Mouse (Mus musculus): Measurements from ENCODE around the gene Wasf3.
A peak's percentile ranks its signal among the peaks of the same experiment; 100 is the strongest.

Wasf3 gene

DNA sequence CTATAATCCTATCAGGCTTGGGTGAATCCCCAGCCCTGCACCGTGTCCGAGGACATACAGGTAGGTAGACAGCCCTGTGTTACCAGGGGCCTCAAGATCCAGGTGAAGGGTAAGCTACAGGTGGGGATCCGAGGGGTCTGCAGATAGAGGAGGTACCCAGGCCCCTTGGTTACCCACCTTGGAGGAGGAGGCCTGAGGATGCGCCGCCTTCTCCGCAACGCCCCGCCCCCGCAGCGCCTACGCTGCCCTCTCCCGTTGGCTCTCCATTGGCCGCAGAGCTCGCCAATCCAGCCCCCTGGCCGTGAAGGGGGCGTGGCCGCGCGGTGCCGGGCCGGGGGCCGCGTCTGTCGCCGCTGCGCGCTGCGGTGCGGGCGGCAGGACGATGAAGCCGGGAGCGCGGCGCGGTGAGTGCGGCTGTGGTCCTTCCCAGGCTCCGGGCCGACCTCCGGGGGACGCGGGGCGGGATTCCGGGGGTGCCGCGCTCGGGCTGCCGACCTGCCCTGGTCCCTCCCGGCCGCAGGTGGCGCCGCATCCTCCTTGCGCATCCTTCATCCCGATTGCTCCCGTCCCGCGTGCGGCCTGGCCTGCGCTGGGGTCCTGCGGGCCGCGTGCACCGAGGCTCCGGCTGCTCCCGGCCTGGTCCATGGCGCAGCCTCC is at the start of gene Wasf3:
TSS of gene Wasf3 (plus strand) at position 51 of the 657 bp plus-strand sequence.
- DNase-seq (ENCODE audit: low spot score): peak; percentile 28

DNA sequence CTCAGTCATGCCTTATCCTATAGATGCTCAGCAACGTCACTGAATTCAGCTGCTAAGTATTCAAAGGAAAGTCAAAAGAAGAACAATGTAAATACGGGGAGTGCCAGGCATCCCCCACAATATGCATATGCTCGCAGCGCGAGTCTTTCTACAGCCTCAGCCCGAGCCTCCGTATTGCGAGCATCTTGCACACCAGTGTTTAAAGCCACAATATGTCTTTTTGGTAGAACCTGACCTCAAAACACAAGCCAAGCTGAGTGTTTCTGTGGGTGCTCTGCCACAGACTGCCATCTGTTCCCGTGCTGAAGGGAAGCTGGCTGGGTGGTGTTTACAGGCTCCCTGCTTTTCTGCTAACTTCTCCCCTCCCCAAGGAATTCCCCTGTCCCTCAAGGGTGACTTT is 46.7 kb upstream of the Wasf3 start:
- DNase-seq (ENCODE audit: low spot score): no peak

DNA sequence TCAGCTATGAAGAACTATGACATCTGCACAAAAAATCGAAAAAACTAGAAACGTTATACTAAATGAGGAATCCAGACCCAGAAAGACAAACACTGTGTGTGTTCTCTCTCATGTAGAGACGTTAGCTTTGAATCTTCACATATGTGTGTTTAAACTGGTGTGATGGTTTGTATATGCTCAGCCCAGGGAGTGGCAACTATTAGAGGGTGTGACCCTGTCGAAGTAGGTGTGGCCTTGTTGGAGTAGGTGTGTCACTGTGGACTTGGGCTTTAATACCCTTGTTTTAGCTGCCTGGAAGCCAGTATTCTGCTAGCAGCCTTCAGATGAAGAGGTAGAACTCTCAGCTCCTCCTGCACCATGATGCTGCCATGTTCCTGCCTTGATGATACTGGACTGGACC is 44.7 kb upstream of the Wasf3 start:
- no peak for DNase-seq (ENCODE audit: low spot score)

DNA sequence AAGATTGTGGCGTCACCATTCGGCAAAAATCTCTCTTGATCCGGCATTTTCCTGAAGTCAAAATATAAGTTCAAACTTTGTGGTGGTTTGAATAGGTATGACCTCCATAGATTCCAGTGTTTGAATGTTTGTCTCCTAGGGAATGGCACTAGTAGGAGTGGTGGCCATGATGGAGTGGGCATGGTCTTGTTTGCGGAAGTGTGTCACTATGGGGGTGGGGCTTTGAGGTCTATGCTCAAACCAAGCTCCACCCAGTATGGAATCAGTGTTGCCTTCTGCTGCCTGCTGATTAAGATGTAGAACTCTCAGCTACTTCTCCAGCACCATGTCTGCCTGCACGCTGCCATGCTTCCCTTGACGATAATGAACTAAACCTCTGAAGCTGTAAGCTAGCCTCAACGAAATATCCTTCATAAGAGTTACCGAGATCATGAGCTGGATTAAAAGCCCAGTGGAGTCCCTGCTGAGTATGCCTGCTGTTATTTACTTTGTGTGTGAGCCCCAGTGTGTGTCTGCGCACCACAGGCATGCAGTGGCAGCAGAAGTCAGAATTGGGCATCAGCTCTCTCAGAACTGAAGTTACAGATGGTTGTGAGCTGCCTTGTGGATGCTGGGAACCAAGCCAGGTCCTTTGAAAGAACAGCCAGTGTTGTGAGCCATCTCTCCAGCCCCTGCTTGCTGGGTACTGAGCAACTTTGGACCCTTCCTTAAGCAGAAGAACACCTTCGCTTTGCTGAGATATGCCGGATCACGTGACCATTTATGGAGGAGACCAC is 39.7 kb upstream of the Wasf3 start:
- no peak for DNase-seq (ENCODE audit: low spot score)

DNA sequence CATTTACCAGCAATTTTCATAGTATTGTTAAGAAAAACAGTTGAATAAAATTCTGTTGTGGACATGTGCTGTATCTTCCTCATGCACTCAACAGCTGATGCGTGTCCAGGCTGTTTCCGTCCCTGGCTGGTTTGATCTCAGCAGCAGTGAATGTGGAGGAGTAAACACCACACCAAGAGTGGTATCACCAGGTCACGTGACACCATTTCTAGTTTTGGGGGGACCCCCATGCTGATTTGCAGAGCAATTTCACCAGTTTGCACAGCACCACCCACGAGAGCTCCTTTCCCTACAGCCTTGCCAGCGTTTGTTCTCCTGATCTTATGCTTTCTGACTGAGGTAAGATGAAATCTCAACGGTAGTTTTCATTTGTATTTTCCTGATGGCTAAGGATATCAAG is 37.7 kb upstream of the Wasf3 start:
- no peak for DNase-seq (ENCODE audit: low spot score)

DNA sequence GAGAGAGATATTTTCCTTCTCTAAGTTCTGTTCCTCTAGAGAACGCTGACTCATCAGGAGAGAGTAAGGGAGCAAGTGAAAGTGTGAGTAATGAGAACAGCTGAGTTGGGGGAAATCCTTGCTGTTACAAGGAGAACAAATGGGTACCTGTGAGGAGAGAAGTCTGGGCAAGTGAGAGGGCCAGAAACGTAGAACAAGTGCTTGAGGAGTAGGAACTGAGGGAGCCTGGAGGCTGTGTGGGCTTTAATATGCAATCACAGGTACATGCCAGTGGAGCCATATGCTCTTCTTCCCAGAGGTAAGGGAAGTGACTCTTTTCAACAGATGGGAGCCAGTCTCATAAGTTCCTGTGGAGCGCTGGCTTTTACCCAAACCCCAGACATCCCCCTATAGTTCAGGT is 35.6 kb upstream of the Wasf3 start:
- DNase-seq (ENCODE audit: low spot score): no peak

DNA sequence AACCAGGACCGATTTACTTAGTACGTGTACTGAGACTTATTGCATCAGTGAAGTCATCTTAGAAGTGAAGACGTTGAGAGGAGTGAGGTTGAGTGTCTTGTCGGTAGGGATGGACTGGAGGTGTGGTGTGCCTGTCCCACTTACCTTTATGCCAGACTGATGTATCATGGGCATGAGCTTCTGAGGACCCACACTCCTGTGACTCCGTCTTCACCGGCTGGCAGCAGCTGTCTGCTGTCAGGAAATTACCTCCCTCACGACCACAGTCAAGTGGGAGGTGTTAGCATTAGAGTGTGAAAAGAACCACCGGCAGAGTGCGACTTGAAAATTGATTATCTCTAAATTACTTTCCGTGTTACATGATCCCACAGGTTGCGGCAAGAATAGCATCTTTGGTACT is 34.0 kb upstream of the Wasf3 start:
- DNase-seq (ENCODE audit: low spot score): no peak

DNA sequence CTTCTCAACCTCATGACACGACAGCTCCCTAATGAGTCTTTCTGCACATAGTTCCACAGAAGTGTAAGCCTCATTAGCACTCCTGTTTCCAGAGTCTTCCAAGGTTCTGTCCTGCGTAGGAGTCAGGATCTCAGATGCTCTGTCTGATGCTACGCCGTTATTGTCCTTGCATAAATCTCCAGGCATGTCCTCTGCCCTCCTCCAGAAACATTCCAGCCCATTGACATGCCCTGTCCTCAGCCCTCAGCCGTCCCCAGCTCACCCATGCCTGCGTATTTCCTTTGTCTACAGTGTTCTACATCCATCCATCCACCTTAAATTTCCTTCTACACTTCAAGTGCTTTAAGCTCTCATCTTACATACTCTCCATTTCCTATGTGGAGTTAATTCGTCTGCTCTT is 32.8 kb upstream of the Wasf3 start:
- DNase-seq (ENCODE audit: low spot score): no peak

DNA sequence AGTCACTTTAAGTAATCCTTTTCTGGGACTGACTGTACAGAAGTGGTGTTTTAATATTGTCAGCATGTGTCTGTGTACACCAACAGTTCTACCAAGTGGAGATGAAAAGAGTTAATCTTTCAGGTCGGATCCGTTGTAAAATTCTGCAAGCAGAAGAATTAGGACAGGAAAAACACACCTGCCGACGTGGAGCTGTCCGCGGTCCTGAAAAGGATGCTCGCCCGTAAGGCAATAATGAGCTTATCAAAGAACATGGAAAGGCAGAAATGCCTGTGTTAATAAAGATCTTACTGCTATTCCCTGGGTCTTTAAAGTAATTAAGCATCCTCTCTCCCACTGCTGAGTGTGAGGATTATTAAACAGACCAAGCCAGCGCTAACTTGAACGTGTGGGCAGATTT is 24.4 kb upstream of the Wasf3 start:
- DNase-seq (ENCODE audit: low spot score): peak; percentile 30

DNA sequence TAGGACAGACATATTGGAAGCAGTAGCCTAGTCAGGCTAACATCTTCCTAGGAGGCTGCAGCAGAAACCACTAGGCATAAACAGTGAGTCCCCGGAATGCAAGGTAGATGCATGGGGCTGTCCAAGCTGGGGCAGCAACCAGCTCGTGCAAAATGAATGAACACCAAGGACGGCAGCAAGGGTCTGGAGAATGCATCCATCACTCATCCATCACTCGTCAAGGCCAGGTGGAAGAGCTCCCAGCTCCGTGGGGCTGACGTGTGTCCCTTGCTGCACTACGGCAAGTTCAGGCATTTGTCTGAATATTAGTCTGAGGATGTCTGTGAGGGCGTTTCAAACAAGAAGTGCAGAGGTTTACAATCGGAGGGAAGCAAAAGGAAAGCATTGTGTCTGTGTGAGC is 22.1 kb upstream of the Wasf3 start:
- no peak for DNase-seq (ENCODE audit: low spot score)

DNA sequence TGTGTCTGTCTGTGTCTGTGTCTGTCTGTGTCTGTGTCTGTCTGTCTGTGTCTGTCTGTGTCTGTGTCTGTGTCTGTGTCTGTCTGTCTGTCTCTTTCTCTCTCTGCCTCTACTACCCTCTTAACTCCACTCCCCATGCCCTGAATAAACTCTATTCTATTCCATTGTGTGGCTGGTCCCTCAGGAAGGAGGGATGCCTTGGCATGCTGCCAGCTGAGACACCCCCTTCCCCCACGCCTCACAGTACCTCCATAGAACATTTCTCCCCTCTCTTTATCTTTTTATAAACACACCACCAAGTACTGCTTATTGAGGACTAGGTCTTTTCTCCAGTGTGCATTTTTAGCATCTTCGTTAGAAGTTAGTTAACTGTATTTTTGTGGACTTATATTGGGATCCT is 16.4 kb upstream of the Wasf3 start:
- DNase-seq (ENCODE audit: low spot score): no peak

DNA sequence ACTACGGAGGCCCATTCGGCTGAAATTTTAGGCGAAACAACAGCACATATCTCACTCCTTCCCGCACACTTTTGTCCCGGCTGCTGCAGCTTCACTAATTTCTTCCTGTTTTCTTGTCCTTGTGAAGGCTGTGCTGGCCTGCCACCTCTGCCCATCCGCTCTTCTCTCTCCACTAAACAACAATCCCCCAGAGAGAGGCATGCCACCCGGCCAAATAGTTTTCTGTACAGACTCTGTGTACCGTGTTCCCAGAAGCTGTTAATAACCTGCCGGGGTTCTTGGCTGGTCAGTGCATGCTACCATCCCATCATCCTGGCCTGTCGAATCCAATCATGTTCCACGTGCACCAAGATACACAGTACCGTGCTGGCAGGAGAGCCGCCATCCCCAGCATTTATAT is 15.8 kb upstream of the Wasf3 start:
- DNase-seq (ENCODE audit: low spot score): no peak

DNA sequence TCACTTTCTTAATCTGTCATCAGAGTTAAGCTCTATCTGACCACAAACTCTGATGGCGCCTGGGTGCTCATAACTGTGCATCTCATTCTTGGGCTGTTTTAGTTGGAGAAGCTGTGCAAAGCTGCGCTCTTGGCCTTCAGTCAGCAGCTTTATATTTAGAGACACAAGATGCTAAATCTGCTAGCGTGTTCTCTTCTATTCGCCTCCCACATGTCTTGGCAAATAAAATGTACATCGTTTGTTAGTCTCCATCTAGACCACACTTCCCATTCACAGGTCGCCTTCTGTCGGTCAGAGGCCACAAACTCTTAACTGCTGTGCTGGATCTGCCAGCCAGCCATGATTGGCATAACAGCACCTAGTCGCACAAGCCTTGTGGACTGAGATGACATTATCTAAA is 14.0 kb upstream of the Wasf3 start:
- DNase-seq (ENCODE audit: low spot score): no peak

DNA sequence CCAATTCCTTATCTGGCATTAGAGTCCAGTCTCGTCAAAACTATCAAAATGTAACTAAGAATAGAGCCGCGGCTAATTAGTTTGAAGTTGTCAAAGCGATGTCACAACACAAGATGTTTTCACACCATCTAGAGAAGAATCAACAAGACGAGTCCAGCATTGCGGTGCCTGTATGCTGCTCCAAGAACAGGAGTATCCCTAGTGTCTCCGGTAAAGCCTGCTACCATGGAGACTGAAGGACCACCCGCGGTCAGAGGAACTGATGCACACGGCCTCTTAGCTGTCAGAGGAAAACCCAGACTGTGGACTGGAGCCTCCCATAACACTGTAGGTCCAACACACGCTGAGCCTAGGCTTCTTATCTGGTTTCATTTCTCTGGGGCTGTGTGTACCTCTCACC is 11.5 kb upstream of the Wasf3 start:
- DNase-seq (ENCODE audit: low spot score): no peak

DNA sequence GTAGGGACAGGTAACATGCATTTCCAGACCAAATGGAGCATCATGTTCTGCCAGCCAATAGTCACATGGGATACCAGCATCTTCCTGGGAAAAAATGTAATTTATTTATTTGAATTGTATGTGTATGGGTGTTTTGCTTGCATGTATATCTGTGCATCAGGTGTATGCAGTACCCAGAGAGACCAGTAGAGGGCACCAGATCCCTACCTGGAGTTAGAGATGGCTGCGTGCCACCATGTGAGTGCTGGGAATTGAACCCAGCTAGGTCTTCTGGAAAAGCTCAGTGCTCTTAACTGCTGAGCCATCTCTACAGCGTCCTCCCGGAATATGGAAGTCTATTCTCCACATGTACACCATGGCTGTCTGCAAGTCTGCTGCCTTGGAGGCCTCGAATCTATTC is 8.2 kb upstream of the Wasf3 start:
- no peak for DNase-seq (ENCODE audit: low spot score)

DNA sequence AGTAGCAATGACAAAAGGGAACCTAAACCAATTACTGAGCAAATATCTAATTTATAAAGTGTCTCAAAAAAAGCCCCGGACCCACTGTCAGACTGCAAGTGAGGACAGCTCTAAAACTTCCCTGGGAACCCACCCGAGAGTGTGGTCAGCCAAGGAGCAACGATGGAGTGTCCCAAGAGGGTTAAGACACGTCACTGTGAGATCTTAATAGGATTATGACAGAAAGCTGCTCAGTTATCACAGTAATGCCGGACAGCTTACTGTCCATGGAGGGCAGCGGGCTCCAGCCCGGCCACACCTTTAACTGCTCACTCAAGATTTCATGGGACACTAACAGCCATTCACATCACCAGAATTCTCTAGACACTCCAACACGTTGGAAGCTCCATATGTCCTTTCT is 4.7 kb upstream of the Wasf3 start:
- no peak for DNase-seq (ENCODE audit: low spot score)

DNA sequence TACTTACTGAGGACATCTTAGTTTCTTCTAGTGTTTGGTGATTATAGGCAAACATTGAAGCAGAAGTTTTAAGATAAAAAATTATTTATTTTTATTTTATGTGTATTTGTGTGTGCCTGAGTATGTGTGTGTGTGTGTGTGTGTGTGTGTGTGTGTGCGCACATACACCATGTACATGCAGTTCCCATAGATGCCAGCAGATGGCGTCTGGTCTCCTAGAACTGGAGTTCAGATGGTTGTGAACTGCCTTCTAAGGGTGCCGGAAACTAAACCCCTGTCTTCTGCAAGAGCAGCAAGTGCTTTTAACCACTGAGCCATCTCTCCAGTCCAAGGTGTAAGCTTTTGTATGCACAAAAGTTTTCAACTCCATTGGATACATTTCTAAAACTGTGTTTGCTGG is 2.5 kb upstream of the Wasf3 start:
- DNase-seq (ENCODE audit: low spot score): no peak

DNA sequence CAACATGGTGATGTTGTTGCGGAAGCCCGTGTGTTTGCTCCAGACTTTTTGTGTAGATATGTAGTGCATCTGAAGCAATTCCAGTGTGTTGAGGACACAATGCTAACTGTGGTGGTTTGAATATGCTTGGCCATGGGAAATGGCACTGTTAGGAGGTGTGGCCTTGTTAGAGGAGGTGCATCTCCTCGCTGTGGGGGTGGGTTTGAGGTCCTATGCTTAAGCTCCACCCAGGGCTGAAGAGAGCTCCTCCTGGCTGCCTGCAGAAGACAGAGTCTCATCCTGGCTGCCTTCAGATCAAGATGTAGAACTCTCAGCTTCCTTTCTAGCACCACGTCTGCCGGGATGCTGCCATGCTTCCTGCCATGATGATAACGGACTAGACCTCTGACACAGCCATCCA is 1.4 kb upstream of the Wasf3 start:
- no peak for DNase-seq (ENCODE audit: low spot score)

DNA sequence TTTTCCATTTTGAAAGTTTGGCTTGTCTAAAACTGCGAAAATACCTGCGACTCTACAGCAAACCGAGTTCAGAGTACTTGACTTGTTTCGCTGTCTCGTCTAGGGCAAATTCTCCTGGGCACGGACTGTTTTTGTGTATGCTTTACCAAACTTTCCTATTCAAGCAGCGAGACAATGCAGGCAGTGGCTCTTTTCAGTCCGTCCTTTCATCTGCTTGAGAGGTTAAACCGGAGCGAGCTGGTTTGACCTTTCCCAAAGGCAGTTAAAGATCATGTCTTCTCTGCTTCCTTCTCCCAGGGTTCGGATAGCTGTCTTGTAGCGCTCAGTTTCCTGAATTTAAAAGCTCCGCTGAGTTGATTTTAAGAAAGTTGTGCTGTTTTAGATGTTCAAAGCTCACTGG is 1.2 kb downstream of the Wasf3 start:
- no peak for DNase-seq (ENCODE audit: low spot score)

DNA sequence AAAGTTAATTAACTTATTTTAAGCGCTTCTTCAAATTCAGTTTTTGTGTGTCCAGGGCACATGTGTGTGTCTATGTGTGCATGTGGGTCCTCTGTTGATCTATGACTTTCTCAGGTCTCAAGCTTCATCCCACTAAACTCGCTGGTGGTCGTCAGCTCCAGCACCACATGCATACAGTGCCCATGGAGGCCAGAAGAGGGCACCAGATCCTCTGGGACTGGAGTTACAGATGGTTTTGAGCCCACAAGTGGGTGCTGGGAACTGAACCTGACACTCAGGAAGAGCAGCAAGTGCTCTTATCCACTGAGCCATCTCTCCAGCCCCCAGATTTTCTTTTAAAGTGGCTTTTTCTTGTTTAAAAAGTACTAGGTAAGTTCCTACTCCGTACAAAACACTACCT is 2.1 kb downstream of the Wasf3 start:
- no peak for DNase-seq (ENCODE audit: low spot score)

DNA sequence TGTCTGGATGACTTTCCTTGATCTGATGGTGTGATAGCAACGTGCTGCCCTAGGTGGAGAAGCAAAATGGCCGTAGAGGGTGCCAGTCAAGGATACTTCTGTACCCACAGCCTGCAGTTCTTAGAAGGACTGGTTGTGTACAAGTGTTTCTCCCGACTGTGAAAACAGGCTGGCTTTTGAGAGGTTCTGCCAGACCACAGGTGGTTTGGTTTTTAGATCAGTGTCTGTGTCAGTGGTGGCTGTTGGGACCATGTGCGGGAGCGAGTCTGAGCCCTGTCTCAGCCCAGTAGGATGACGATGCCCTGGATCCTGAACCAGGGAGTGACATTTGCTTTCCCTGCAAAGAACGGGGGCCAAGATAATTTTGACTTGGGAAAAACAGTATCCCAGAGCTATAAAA is 9.8 kb downstream of the Wasf3 start:
- DNase-seq (ENCODE audit: low spot score): no peak

DNA sequence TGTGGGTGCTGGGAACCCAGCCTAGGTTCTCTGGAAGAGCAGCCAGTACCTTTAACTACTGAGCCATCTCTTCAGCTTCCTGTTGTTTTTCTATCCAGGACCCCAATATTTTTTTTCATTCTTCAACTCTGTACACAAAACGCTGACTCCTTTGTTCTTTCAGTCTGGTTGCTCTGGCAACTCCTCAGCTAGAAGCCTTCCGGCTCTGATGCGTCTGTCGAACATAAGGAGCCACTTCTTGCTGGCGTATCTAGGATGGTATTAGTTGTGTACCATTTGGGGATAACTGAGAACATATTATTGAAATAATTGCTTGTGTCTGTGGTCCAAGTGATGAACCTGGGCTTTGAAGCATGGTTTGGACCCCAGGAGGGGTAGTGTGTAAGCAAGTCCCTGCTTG is 12.5 kb downstream of the Wasf3 start:
- DNase-seq (ENCODE audit: low spot score): no peak

DNA sequence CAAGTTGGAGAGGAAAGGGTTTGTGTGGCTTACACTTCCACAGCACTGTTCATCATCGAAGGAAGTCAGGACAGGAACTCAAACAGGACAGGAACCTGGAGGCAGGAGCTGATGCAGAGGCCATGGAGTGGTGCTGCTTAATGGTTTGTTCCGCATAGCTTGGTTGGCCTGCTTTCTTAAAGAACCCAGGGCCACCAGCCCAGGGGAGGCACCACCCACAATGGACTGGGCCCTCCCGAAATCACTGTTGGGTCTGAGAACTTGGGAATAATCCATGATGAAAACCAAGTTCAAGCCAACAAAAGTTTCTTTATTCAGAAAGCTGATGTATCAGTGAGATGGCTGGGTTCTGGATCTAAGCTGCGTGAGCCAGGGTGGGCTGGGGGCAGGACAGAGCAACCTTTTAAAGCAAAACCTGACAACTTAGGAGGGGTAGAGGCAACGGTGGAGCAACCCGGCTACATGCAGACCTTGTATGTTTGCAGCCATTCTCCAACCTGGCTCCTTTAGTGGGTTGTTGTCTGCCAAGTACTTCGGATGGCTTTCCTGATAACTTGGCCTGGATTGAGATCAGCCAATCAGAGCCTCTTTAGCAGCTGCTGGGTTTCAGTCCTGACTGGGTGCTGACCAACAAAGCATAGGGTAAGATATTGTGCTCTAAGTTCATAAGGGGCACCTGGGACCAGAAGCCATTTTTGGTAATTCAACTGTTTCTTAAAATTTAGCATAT is 13.8 kb downstream of the Wasf3 start:
- no peak for DNase-seq (ENCODE audit: low spot score)
